Mouse (Mus musculus): ENCODE data around the gene Gnpat. TPM values are rescaled to one million over a fixed set of nuclear protein-coding genes. Genes with fewer than 3 reads are reported as not detected.

Gnpat gene
- polyA plus RNA-seq, 2 experiments: 94.8 to 95.1 TPM

GRCm38 (mm10) chr8:124910349-124910748, 47.5 kb downstream of the Gnpat start:
- DNase-seq (ENCODE audit: low spot score) (no peak), ATAC-seq (ENCODE audit: low FRiP score, low read depth) (no peak)
- Histone ChIP-seq H3K36me3 (ENCODE audit: control insufficient read depth, insufficient read depth, low read length) (peaks cover 89% of the 10 kb centered on the region), H3K9ac (ENCODE audit: low read depth, low read length, severe bottlenecking) (no peak overlapping the region), H3K27ac (replicated peaks; ENCODE audit: low read depth, low read length) (no peak overlapping the region), H3K27me3 (ENCODE audit: control insufficient read depth, insufficient read depth, low read length) (no peaks in the 10 kb centered on the region), H3K4me2 (replicated peaks; ENCODE audit: low read depth, low read length, severe bottlenecking) (no peak overlapping the region), H3K4me1 (ENCODE audit: control insufficient read depth, insufficient read depth, low read length) (no peaks in the 10 kb centered on the region), H3K9me3 (ENCODE audit: control insufficient read depth, low read length) (no peaks in the 10 kb centered on the region), H3K4me3 (replicated peaks; ENCODE audit: low read length) (no peak overlapping the region)
- no peak for TF ChIP-seq POLR2A (IDR thresholded peaks at IDR 0.05; ENCODE audit: borderline replicate concordance, extremely low read depth, insufficient read depth, insufficient read length)
- 86% methylated on average over 10 of the region's 10 CpGs for WGBS

- 77% methylated on average over 17 of the region's 17 CpGs for WGBS
Observed at GRCm38 (mm10) chr8:124911938-124912872, 49.4 kb downstream of the Gnpat start.

GRCm38 (mm10) chr8:124914061-124914460, 51.2 kb downstream of the Gnpat start:
- H3K27ac ChIP-seq (replicated peaks; ENCODE audit: low read depth, low read length): no peak overlapping the region
- H3K27me3 ChIP-seq (ENCODE audit: control insufficient read depth, insufficient read depth, low read length): no peaks in the 10 kb centered on the region
- peaks cover 64% of the 10 kb centered on the region for H3K36me3 ChIP-seq (ENCODE audit: control insufficient read depth, insufficient read depth, low read length)
- WGBS: 94% methylated on average over 5 of the region's 5 CpGs
- H3K4me1 ChIP-seq (ENCODE audit: control insufficient read depth, insufficient read depth, low read length): no peaks in the 10 kb centered on the region
- no peak overlapping the region for H3K9ac ChIP-seq (ENCODE audit: low read depth, low read length, severe bottlenecking)
- no peak for DNase-seq (ENCODE audit: low spot score)
- H3K4me2 ChIP-seq (replicated peaks; ENCODE audit: low read depth, low read length, severe bottlenecking): no peak overlapping the region
- TF ChIP-seq POLR2A (IDR thresholded peaks at IDR 0.05; ENCODE audit: borderline replicate concordance, extremely low read depth, insufficient read depth, insufficient read length): no peak
- H3K9me3 ChIP-seq (ENCODE audit: control insufficient read depth, low read length): no peaks in the 10 kb centered on the region
- no peak overlapping the region for H3K4me3 ChIP-seq (replicated peaks; ENCODE audit: low read length)
- no peak for ATAC-seq (ENCODE audit: low FRiP score, low read depth)

More at GRCm38 (mm10) chr8:124911938-124912872, 49.4 kb downstream of the Gnpat start:
- ATAC-seq (ENCODE audit: low FRiP score, low read depth) (no peak), DNase-seq (ENCODE audit: low spot score) (no peak)
- Histone ChIP-seq H3K4me1 (ENCODE audit: control insufficient read depth, insufficient read depth, low read length) (no peaks in the 10 kb centered on the region), H3K27me3 (ENCODE audit: control insufficient read depth, insufficient read depth, low read length) (no peaks in the 10 kb centered on the region), H3K4me2 (replicated peaks; ENCODE audit: low read depth, low read length, severe bottlenecking) (no peak overlapping the region), H3K36me3 (ENCODE audit: control insufficient read depth, insufficient read depth, low read length) (peaks cover 77% of the 10 kb centered on the region), H3K9me3 (ENCODE audit: control insufficient read depth, low read length) (no peaks in the 10 kb centered on the region), H3K4me3 (replicated peaks; ENCODE audit: low read length) (no peak overlapping the region), H3K27ac (replicated peaks; ENCODE audit: low read depth, low read length) (no peak overlapping the region), H3K9ac (ENCODE audit: low read depth, low read length, severe bottlenecking) (no peak overlapping the region)
- no peak for TF ChIP-seq POLR2A (IDR thresholded peaks at IDR 0.05; ENCODE audit: borderline replicate concordance, extremely low read depth, insufficient read depth, insufficient read length)

- Histone ChIP-seq H3K4me3 (replicated peaks; ENCODE audit: low read length) (no peak overlapping the region), H3K4me2 (replicated peaks; ENCODE audit: low read depth, low read length, severe bottlenecking) (no peak overlapping the region), H3K9me3 (ENCODE audit: control insufficient read depth, low read length) (no peaks in the 10 kb centered on the region), H3K9ac (ENCODE audit: low read depth, low read length, severe bottlenecking) (no peak overlapping the region), H3K4me1 (ENCODE audit: control insufficient read depth, insufficient read depth, low read length) (no peaks in the 10 kb centered on the region), H3K27me3 (ENCODE audit: control insufficient read depth, insufficient read depth, low read length) (no peaks in the 10 kb centered on the region), H3K36me3 (ENCODE audit: control insufficient read depth, insufficient read depth, low read length) (peaks cover 29% of the 10 kb centered on the region), H3K27ac (replicated peaks; ENCODE audit: low read depth, low read length) (no peak overlapping the region)
- WGBS: 83% methylated on average over 18 of the region's 18 CpGs
- DNase-seq (ENCODE audit: low spot score) (no peak), ATAC-seq (ENCODE audit: low FRiP score, low read depth) (no peak)
- no peak for TF ChIP-seq POLR2A (IDR thresholded peaks at IDR 0.05; ENCODE audit: borderline replicate concordance, extremely low read depth, insufficient read depth, insufficient read length)
Observed at GRCm38 (mm10) chr8:124917741-124918484, 55.1 kb downstream of the Gnpat start.

Data from limb, embryonic 14.5 days (tissue).